9 mouse cellular contexts compared by ENCODE assay signal in the genomic region with DNA sequence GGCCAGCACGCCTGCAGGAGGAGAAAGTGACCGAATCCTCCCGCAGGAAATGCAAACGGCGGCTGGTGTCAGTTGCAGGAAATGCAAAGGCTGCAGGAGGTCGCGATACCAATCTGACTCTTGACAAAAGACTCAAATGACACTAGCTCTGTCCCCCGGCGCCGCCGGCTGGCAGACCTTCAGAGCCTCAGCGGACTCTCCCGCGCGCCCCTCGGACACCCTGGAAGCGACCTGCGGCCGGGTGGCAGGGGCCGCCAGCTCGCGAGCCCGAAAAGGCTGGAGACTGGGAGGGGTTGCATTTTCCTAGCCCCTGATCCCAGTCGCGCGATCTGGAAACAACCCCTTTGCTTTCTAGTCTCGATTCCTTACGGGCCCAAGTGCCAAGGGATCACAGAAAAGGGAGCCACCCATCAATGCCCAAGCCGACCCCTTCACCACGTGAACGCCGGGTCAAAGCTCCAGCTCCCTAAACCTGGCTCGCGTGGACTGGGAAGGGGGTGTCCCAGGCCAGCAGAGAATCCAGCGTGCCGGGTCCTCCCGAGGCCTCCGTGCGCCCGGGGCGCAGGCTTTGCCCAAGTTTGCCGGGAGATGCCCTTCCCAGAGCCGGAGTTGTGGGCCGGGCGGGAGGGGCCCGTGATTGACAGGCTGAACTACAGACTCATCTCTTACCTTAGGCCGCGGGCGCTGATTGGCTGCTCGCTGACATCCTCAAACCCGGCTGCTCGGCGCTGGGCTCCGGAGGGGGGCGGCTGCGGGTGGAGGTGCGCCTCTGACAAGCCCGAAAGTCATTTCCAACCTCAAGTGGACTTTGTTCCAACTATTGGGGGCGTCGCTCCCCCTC. TPM values are rescaled to one million over a fixed set of nuclear protein-coding genes. Genes with fewer than 3 reads are reported as not detected.
DNase-seq lines count a peak whose midpoint lies in the region; ATAC-seq lines count a peak whose summit lies in the region.
"Had no signal": no experiment of that assay in that cellular context is flagged by ENCODE, and none has a peak within 500 bp of the region (broad histone marks: within the 10 kb centered on the region; RNA-seq: fewer than 3 reads in every experiment).

TSS of gene Wnt3 (plus strand) at position 764 of the 841 bp plus-strand sequence.

- peaks cover 8% of the 10 kb centered on the region; the same call in 1 of the 2 replicates for H3K4me1 ChIP-seq in intestine, embryonic 16.5 days (ENCODE audit: control insufficient read depth, insufficient read depth, low read length)
- peaks cover 10% of the 10 kb centered on the region; the same call in 1 of the 2 replicates for H3K4me1 ChIP-seq in neural tube, embryonic 14.5 days (ENCODE audit: control insufficient read depth, insufficient read depth, low read length)

- no peaks in the 10 kb centered on the region for H3K9me3 ChIP-seq in intestine, embryonic 16.5 days (ENCODE audit: control insufficient read depth, low read length)
- H3K9me3 ChIP-seq in neural tube, embryonic 14.5 days (ENCODE audit: control insufficient read depth, low read length) = no peaks in the 10 kb centered on the region

- peak; percentile 25 for DNase-seq in adrenal gland, adult 2 months
- no peak for DNase-seq in adrenal gland, postnatal 25 days
- DNase-seq in CD4-positive helper T cell, adult 2 months (ENCODE audit: low read depth, low spot score) = peak; percentile 61
- DNase-seq in embryo, embryonic 9.5 days (ENCODE audit: extremely low spot score) = peak; percentile 61
- DNase-seq in kidney, adult 11 months = no peak

- H3K9ac ChIP-seq in intestine, embryonic 16.5 days (ENCODE audit: low read depth, low read length) = 0 out of 2 replicates have a peak within 1 kb of the TSS, but pooled peaks have one; percentile 14
- peak within 1 kb of the TSS; percentile 34 for H3K9ac ChIP-seq in neural tube, embryonic 14.5 days (replicated peaks; ENCODE audit: low read depth, low read length)

- ATAC-seq in intestine, embryonic 16.5 days = no peak
- ATAC-seq in neural tube, embryonic 14.5 days (ENCODE audit: low read depth) = peak; percentile 71
- ATAC-seq in megakaryocyte progenitor cell, adult 5-6 weeks (replicated peaks; ENCODE audit: poor library complexity) = no peak

- WGBS in intestine, embryonic 16.5 days = under 1% methylated on average over 60 of the region's 60 CpGs
- under 1% methylated on average over 60 of the region's 60 CpGs for WGBS in neural tube, embryonic 14.5 days

- peak within 1 kb of the TSS; percentile 55 for H3K4me2 ChIP-seq in intestine, embryonic 16.5 days (ENCODE audit: low read depth, low read length)
- peak within 1 kb of the TSS; percentile 72 for H3K4me2 ChIP-seq in neural tube, embryonic 14.5 days (ENCODE audit: low read depth, low read length)

- no peak within 1 kb of the TSS for H3K27ac ChIP-seq in intestine, embryonic 16.5 days (ENCODE audit: low read length)
- no peak within 1 kb of the TSS for H3K27ac ChIP-seq in neural tube, embryonic 14.5 days (ENCODE audit: low read depth, low read length)

- no peaks in the 10 kb centered on the region for H3K36me3 ChIP-seq in intestine, embryonic 16.5 days (ENCODE audit: control insufficient read depth, insufficient read depth, low read length)
- no peaks in the 10 kb centered on the region for H3K36me3 ChIP-seq in neural tube, embryonic 14.5 days (ENCODE audit: control insufficient read depth, insufficient read depth, low read length)

- peaks cover 64% of the 10 kb centered on the region for H3K27me3 ChIP-seq in intestine, embryonic 16.5 days (replicated peaks; ENCODE audit: control insufficient read depth, insufficient read depth, low read length)
- H3K27me3 ChIP-seq in neural tube, embryonic 14.5 days (ENCODE audit: control insufficient read depth, insufficient read depth, low read length) = peaks cover 32% of the 10 kb centered on the region

- H3K4me3 ChIP-seq in intestine, embryonic 16.5 days (ENCODE audit: low read length) = peak within 1 kb of the TSS; percentile 41
- peak within 1 kb of the TSS; percentile 37 for H3K4me3 ChIP-seq in neural tube, embryonic 14.5 days (ENCODE audit: low read depth, low read length)
- H3K4me3 ChIP-seq: erythroblast, embryonic 14.5 days had no signal

RNA-seq across cellular contexts. Expression of gene Wnt3, which starts in this region (rescaled TPM):
- total RNA-seq in adrenal gland, adult 2 months (2021) = under 1 TPM in 1 of 2 experiments, not detected in 1; 0.17 TPM
- not detected in 2 replicates for polyA plus RNA-seq in adrenal gland, adult 2 months (2012; rRNA removed)
- 0.15 TPM in 1 of 2 replicates, not detected in the other for total RNA-seq in adrenal gland, postnatal 25 days (2021)
- polyA plus RNA-seq in intestine, embryonic 16.5 days (2015; fragmentation: Nextera tagmentation; extraction: Ambion mirVana) = 0.39 and 0.51 TPM in 2 replicates
- 9.5 and 11.2 TPM in 2 replicates for polyA plus RNA-seq in neural tube, embryonic 14.5 days (2014; fragmentation: Nextera tagmentation; extraction: Ambion mirVana)
- not detected in 2 replicates for total RNA-seq in megakaryocyte progenitor cell, adult 5-6 weeks (2015)
- not detected in 2 replicates for total RNA-seq in megakaryocyte progenitor cell, adult 5-6 weeks (2017)
- polyA plus RNA-seq: erythroblast, embryonic 14.5 days had no signal

Comparison
In these comparisons a context has a peak if more than half of its experiments do, and no peak if none do; other contexts are left out.
1. Peak in DNase-seq in adrenal gland, adult 2 months; RNA of the gene not detected or under 1 TPM.
2. DNase-seq: peak in CD4-positive helper T cell, adult 2 months (single experiment) and embryo, embryonic 9.5 days (single experiment); none in adrenal gland, postnatal 25 days (single experiment) and kidney, adult 11 months (single experiment).